Mouse (Mus musculus) lung, postnatal 0 days (tissue): ENCODE measurements around the gene Gm14085.

ENCODE experiments used
- CTCF ChIP-seq: IDR thresholded peaks from 2 replicates; pipeline ENCODE4 v1.5.1; 2016; ENCODE audit warnings: antibody characterized with exemption, mild to moderate bottlenecking
- EP300 ChIP-seq: IDR thresholded peaks from 2 replicates; pipeline ENCODE4 v1.6.1; 2016; ENCODE audit warnings: antibody characterized with exemption, mild to moderate bottlenecking, control low read depth

DNA sequence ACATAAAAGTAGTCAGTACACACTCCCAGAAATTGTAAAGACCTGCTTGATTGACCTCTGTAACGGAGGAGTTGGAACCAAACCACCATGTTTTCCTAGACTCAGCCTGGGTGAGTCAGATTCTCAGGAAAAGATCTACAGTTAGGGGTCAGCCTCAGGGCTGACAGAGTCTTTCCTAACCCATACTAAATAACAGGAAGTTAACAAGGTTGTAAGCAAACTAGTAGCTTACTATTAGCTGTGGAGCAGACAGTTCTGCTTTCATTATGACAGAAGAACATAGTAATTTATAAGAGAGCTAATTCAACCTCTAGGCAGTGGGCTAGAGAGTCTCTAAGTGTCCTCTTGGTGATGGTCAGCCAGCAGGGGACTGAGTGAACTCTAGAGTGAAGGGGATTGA is 87.7 kb downstream of the Gm14085 start:
- TF ChIP-seq EP300 = no peak
- no peak for TF ChIP-seq CTCF
